Mouse (Mus musculus) thymus, adult 18-20 months (tissue): Measurements from ENCODE around the gene Slc9a3.

Experiments used
- DNase-seq, 2 experiments: peaks; one replicate each; pipeline ENCODE4 v3.0.0; 2022; ENCODE audit warnings: mixed read lengths in 2 of 2

Slc9a3 gene

GRCm38 (mm10) chr13:74121141-74121602, at the start of gene Slc9a3:
Gene Slc9a3, plus strand, starts transcription at chr13:74121457.
- DNase-seq = no peak

GRCm38 (mm10) chr13:74071714-74072113, 49.5 kb upstream of the Slc9a3 start:
- DNase-seq = no peak

GRCm38 (mm10) chr13:74073369-74073768, 47.9 kb upstream of the Slc9a3 start:
- DNase-seq = no peak

- DNase-seq = no peak
Measured at GRCm38 (mm10) chr13:74090265-74090664, 31.0 kb upstream of the Slc9a3 start.

GRCm38 (mm10) chr13:74095936-74096335, 25.3 kb upstream of the Slc9a3 start:
- DNase-seq = no peak

GRCm38 (mm10) chr13:74096715-74097363, 24.4 kb upstream of the Slc9a3 start:
- no peak for DNase-seq

GRCm38 (mm10) chr13:74098913-74099312, 22.3 kb upstream of the Slc9a3 start:
- DNase-seq = no peak

GRCm38 (mm10) chr13:74102108-74102830, 19.0 kb upstream of the Slc9a3 start:
- no peak for DNase-seq

GRCm38 (mm10) chr13:74102831-74103582, 18.2 kb upstream of the Slc9a3 start:
- no peak for DNase-seq

GRCm38 (mm10) chr13:74104417-74104816, 16.8 kb upstream of the Slc9a3 start:
- no peak for DNase-seq

GRCm38 (mm10) chr13:74107410-74107809, 13.8 kb upstream of the Slc9a3 start:
- no peak for DNase-seq

- no peak for DNase-seq
Measured at GRCm38 (mm10) chr13:74112593-74112992, 8.7 kb upstream of the Slc9a3 start.

- DNase-seq = no peak
Measured at GRCm38 (mm10) chr13:74113626-74114191, 7.5 kb upstream of the Slc9a3 start.

GRCm38 (mm10) chr13:74121795-74122330, 606 bp downstream of the Slc9a3 start:
- no peak for DNase-seq

GRCm38 (mm10) chr13:74122632-74123031, 1.4 kb downstream of the Slc9a3 start:
- DNase-seq = no peak

GRCm38 (mm10) chr13:74127571-74127970, 6.3 kb downstream of the Slc9a3 start:
- DNase-seq = no peak

GRCm38 (mm10) chr13:74129909-74130308, 8.7 kb downstream of the Slc9a3 start:
- no peak for DNase-seq

GRCm38 (mm10) chr13:74138906-74139647, 17.8 kb downstream of the Slc9a3 start:
- no peak for DNase-seq

- no peak for DNase-seq
Measured at GRCm38 (mm10) chr13:74140793-74141192, 19.5 kb downstream of the Slc9a3 start.

- DNase-seq = no peak
Measured at GRCm38 (mm10) chr13:74143282-74143681, 22.0 kb downstream of the Slc9a3 start.

- no peak for DNase-seq
Measured at GRCm38 (mm10) chr13:74144120-74144884, 23.0 kb downstream of the Slc9a3 start.
